In genomic region chr9:39871986-39872385, GRCm38 (mm10) we compare ENCODE assay signal across 11 mouse cellular contexts. TPM values are rescaled to one million over a fixed set of nuclear protein-coding genes. Genes with fewer than 3 reads are reported as not detected.
"Had no signal": no experiment of that assay in that cellular context is flagged by ENCODE, and none has a peak within 500 bp of the region (broad histone marks: within the 10 kb centered on the region; RNA-seq: fewer than 3 reads in every experiment).

No protein-coding gene starts in this region.

RNA-seq across cellular contexts. Expression of gene Olfr972, which starts 5.8 kb away (rescaled TPM):
- total RNA-seq: left cerebral cortex, postnatal 10 days; left cerebral cortex, postnatal 14 days; left cerebral cortex, postnatal 25 days; left cerebral cortex, postnatal 36 days; left cerebral cortex, postnatal 4 days; liver, adult 2 months; megakaryocyte progenitor cell, adult 5-6 weeks; megakaryocyte, adult 5-6 weeks; megakaryocyte-erythroid progenitor cell, adult 5-6 weeks; midbrain, postnatal 0 days; monocyte, adult 5-6 weeks had no signal

RNA-seq across cellular contexts. Expression of gene Olfr229, which starts 35.1 kb away (rescaled TPM):
- total RNA-seq: left cerebral cortex, postnatal 10 days; left cerebral cortex, postnatal 14 days; left cerebral cortex, postnatal 25 days; left cerebral cortex, postnatal 36 days; left cerebral cortex, postnatal 4 days; liver, adult 2 months; megakaryocyte progenitor cell, adult 5-6 weeks; megakaryocyte, adult 5-6 weeks; megakaryocyte-erythroid progenitor cell, adult 5-6 weeks; midbrain, postnatal 0 days; monocyte, adult 5-6 weeks had no signal

RNA-seq across cellular contexts. Expression of gene Olfr971, which starts 35.3 kb away (rescaled TPM):
- total RNA-seq: left cerebral cortex, postnatal 10 days; left cerebral cortex, postnatal 14 days; left cerebral cortex, postnatal 25 days; left cerebral cortex, postnatal 36 days; left cerebral cortex, postnatal 4 days; liver, adult 2 months; megakaryocyte progenitor cell, adult 5-6 weeks; megakaryocyte, adult 5-6 weeks; megakaryocyte-erythroid progenitor cell, adult 5-6 weeks; midbrain, postnatal 0 days; monocyte, adult 5-6 weeks had no signal
